Mouse (Mus musculus) myocyte (in vitro differentiated cells): ENCODE results near the gene Car5a. TPM values are rescaled to one million over a fixed set of nuclear protein-coding genes. Genes with fewer than 3 reads are reported as not detected.

Experiments
- H3K27me3 ChIP-seq: one replicate; pipeline ENCODE4 v1.6.1; 2011; ENCODE audit not compliant: control insufficient read depth, insufficient read depth, insufficient read length
- H3K36me3 ChIP-seq: one replicate; pipeline ENCODE4 v1.6.1; 2011; ENCODE audit not compliant: control insufficient read depth, insufficient read depth
- H3K4me2 ChIP-seq: one replicate; pipeline ENCODE4 v1.6.1; 2011; ENCODE audit warnings: low read depth, control low read depth
- H3K4me3 ChIP-seq: one replicate; pipeline ENCODE4 v1.5.1; 2011; ENCODE audit warnings: mild to moderate bottlenecking, control low read depth, moderate library complexity
- H3K79me2 ChIP-seq: one replicate; pipeline ENCODE4 v1.6.1; 2011; ENCODE audit not compliant: control insufficient read depth, insufficient read depth
- H3ac ChIP-seq: one replicate; pipeline ENCODE4 v1.6.1; 2011; ENCODE audit not compliant: control insufficient read depth, insufficient read length
- CEBPB ChIP-seq: IDR thresholded peaks from 2 replicates; pipeline ENCODE4 v1.6.1; 2011; ENCODE audit warnings: mild to moderate bottlenecking, moderate library complexity; ENCODE audit not compliant: poor library complexity, insufficient read depth, severe bottlenecking
- E2F4 ChIP-seq: IDR thresholded peaks from one replicate; pipeline ENCODE4 v1.6.1; 2011; ENCODE audit warnings: mild to moderate bottlenecking, control low read depth, moderate library complexity; ENCODE audit not compliant: insufficient read depth
- MAX ChIP-seq: IDR thresholded peaks from one replicate; pipeline ENCODE4 v1.6.1; 2011; ENCODE audit warnings: low read depth, mild to moderate bottlenecking, control low read depth
- MYOD1 ChIP-seq, 3 experiments: IDR thresholded peaks; one replicate each; pipeline ENCODE4 v1.6.1; 2011; ENCODE audit warnings: control low read depth in 2 of 3, low read depth in 2 of 3, mild to moderate bottlenecking in 2 of 3, moderate library complexity in 1 of 3; ENCODE audit not compliant: insufficient read length in 2 of 3, control insufficient read depth in 1 of 3
- MYOG ChIP-seq, 3 experiments: IDR thresholded peaks; one replicate each; pipeline ENCODE4 v1.6.1; 2011; ENCODE audit warnings: control low read depth in 2 of 3, low read depth in 2 of 3, mild to moderate bottlenecking in 2 of 3; ENCODE audit not compliant: insufficient read length in 2 of 3, control insufficient read depth in 1 of 3, insufficient read depth in 1 of 3
- POLR2A ChIP-seq: IDR thresholded peaks from one replicate; pipeline ENCODE4 v1.6.1; 2011; ENCODE audit warnings: low read depth, mild to moderate bottlenecking, control low read depth, moderate library complexity; ENCODE audit not compliant: insufficient read length
- POLR2AphosphoS2 ChIP-seq: IDR thresholded peaks from one replicate; pipeline ENCODE4 v1.6.1; 2011; ENCODE audit warnings: low read depth, control low read depth; ENCODE audit not compliant: insufficient read length
- REST ChIP-seq: IDR thresholded peaks from one replicate; pipeline ENCODE4 v1.6.1; 2011; ENCODE audit warnings: mild to moderate bottlenecking, control low read depth, moderate library complexity; ENCODE audit not compliant: insufficient read depth, insufficient read length
- SRF ChIP-seq: IDR thresholded peaks from one replicate; pipeline ENCODE4 v1.6.1; 2011; ENCODE audit warnings: low read depth; ENCODE audit not compliant: control insufficient read depth, insufficient read length
- TCF12 ChIP-seq: IDR thresholded peaks from one replicate; pipeline ENCODE4 v1.6.1; 2011; ENCODE audit warnings: mild to moderate bottlenecking, control low read depth; ENCODE audit not compliant: poor library complexity, insufficient read depth, severe bottlenecking
- TCF3 ChIP-seq: IDR thresholded peaks from one replicate; pipeline ENCODE4 v1.6.1; 2011; ENCODE audit warnings: low read depth, control low read depth; ENCODE audit not compliant: insufficient read length
- USF1 ChIP-seq: IDR thresholded peaks from one replicate; pipeline ENCODE4 v1.6.1; 2011; ENCODE audit warnings: low read depth, mild to moderate bottlenecking, control low read depth, moderate library complexity
- polyA plus RNA-seq: library from polyadenylated mRNA; unstranded; fragments of >200 nt; fragmentation: generic; extraction: Trizol; gene quantifications from one replicate; pipeline ENCODE4 v1.2.1, GENCODE M21; 2012; ENCODE audit warnings: missing spikeins

The Car5a gene
- polyA plus RNA-seq, 1 experiment, result not detected

GRCm38 (mm10) chr8:121958395-121958794 is 13.7 kb upstream of the Car5a start:
- Histone ChIP-seq H3K4me2 (no peak overlapping the region), H3K27me3 (no peaks in the 10 kb centered on the region), H3K79me2 (peaks cover 54% of the 10 kb centered on the region), H3K4me3 (no peak overlapping the region), H3K36me3 (no peaks in the 10 kb centered on the region), H3ac (no peak overlapping the region)
- no peak for TF ChIP-seq MYOG (IDR thresholded peaks at IDR 0.05; ENCODE audit: control insufficient read depth in 1 of 3, insufficient read depth in 1 of 3, insufficient read length in 2 of 3, low read depth in 2 of 3)
- no peak for TF ChIP-seq CEBPB
- TF ChIP-seq REST, result no peak
- TF ChIP-seq TCF3, result no peak
- no peak for TF ChIP-seq MAX
- TF ChIP-seq POLR2A, result no peak

DNA sequence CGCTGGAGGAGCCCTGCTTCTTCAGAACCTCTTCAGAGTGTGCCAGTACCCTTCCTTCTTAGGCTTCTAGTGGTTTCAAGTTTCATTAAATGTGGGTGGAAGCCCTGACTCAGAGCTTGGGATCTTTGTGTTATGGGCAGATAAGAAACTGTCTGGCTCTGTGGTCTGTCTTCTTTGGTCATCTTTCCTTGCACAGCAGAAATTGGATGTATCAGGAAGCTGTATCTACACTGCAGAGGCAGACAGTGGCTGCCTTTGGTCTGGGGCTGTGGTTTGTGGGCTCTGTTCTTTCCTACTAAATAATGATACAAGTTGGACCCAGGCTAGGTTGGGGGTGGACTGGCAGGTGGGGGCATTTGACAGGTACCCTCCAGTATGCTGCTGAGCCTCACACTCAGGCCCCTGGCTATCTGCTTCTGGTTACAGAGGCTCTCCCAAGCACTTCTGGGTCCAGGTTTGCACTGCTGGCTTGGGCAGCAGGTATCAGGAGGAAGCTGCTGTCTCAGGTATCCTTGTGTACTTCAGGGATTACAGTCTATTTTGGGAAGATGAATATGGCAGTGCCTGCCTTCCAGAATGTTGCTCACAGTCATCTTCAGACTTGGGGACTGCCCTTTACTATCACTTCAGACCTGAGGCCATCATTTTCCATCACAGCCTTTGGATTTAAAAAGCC is 11.3 kb upstream of the Car5a start:
- TF ChIP-seq POLR2AphosphoS2 (peak; percentile 55), MYOD1 (IDR thresholded peaks at IDR 0.05; ENCODE audit: control insufficient read depth in 1 of 3, insufficient read length in 2 of 3, low read depth in 2 of 3) (peak in 1 of 3 experiments; percentile 15), SRF (no peak), TCF12 (no peak)
- Histone ChIP-seq H3K36me3 (no peaks in the 10 kb centered on the region), H3K4me3 (no peak overlapping the region), H3K27me3 (no peaks in the 10 kb centered on the region), H3K4me2 (peak overlapping the region; percentile 81), H3K79me2 (peaks cover 68% of the 10 kb centered on the region), H3ac (no peak overlapping the region)

DNA sequence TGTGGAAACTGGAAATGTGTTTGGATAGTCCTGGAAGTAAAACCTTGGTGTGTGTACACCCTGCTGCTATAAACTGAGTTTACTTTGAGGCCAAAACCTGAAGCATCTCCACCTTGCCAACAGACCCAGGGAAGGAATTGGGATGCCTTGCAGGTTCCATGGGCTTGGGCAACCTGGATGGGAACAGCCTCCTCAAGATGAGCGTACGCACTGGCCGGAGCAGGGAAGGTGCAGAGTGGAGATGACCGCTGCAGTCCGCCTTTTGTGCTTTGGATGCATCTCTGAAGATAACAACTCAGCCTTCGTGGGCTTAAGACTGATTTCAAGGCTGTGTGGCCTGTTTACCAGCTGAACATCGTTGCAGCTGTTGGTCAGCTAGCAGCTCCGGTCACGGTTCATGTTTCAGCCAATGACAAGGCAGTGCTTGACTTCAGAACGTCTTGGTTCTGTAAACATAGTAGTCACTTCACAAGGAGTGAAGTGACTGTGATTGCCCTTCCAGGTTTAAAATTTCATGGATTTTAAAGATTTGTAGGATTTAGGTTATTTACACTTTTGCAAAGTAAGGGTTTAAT is 10.4 kb upstream of the Car5a start:
- TF ChIP-seq TCF3 (no peak), E2F4 (no peak), MYOG (IDR thresholded peaks at IDR 0.05; ENCODE audit: control insufficient read depth in 1 of 3, insufficient read depth in 1 of 3, insufficient read length in 2 of 3, low read depth in 2 of 3) (peak; percentile 12 to 69 (median 68)), REST (no peak), POLR2AphosphoS2 (peak; percentile 37), USF1 (no peak), MAX (no peak), MYOD1 (IDR thresholded peaks at IDR 0.05; ENCODE audit: control insufficient read depth in 1 of 3, insufficient read length in 2 of 3, low read depth in 2 of 3) (peak in 2 of 3 experiments; percentile 78 to 80), TCF12 (no peak)
- Histone ChIP-seq H3K27me3 (no peaks in the 10 kb centered on the region), H3K4me3 (no peak overlapping the region), H3K79me2 (peaks cover 69% of the 10 kb centered on the region), H3K36me3 (no peaks in the 10 kb centered on the region), H3ac (no peak overlapping the region), H3K4me2 (peak overlapping the region; percentile 81)

DNA sequence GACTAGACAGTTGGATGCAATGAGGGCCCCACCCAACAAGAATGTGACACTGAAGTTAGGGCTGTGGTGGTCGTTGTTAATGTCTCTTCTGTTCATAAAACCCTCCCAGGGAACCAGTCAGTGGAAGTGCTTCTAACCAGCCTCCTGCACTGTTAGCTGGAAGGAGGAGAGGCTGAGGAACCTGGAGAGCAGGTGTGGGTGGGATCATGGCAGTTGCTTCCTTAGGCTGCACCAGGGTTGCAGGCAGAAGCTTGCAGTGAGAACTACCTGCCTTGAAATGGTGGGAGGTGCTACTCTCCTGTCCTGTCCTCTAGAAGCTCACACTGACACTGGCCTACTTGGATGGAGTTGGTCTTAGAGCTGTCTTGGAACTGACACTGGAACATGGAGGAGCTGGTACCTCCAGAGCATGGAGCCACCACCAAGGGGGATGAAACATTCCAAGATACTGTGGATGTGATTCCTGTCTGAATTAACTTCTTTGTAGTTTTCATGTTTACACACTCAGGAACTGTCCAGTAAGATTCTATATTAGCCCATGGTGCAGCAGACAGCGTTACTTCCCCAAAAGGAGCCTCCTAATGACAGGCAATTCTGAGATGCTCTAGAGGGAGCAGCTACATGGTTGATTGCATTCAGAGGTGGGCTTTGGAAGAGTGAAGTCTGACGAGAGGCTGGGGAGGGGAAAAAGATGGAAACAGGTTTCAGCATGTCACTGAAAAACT is 9.3 kb upstream of the Car5a start:
- H3K79me2 ChIP-seq, result peaks cover 59% of the 10 kb centered on the region
- no peaks in the 10 kb centered on the region for H3K27me3 ChIP-seq
- H3K4me2 ChIP-seq, result no peak overlapping the region
- H3K4me3 ChIP-seq, result no peak overlapping the region
- H3K36me3 ChIP-seq, result no peaks in the 10 kb centered on the region
- no peak overlapping the region for H3ac ChIP-seq
- TF ChIP-seq USF1 (no peak), POLR2AphosphoS2 (peak; percentile 64)

- H3K27me3 ChIP-seq, result no peaks in the 10 kb centered on the region
- H3K79me2 ChIP-seq, result peaks cover 47% of the 10 kb centered on the region
- H3K4me2 ChIP-seq, result peak overlapping the region; percentile 76
- no peak for TF ChIP-seq MYOG (IDR thresholded peaks at IDR 0.05; ENCODE audit: control insufficient read depth in 1 of 3, insufficient read depth in 1 of 3, insufficient read length in 2 of 3, low read depth in 2 of 3)
- TF ChIP-seq MYOD1 (IDR thresholded peaks at IDR 0.05; ENCODE audit: control insufficient read depth in 1 of 3, insufficient read length in 2 of 3, low read depth in 2 of 3), result no peak
- TF ChIP-seq POLR2A, result no peak
- TF ChIP-seq POLR2AphosphoS2, result peak; percentile 29
- no peak for TF ChIP-seq TCF12
- no peak for TF ChIP-seq MAX
- no peak overlapping the region for H3ac ChIP-seq
- H3K4me3 ChIP-seq, result no peak overlapping the region
- no peaks in the 10 kb centered on the region for H3K36me3 ChIP-seq
Observed at GRCm38 (mm10) chr8:121952800-121953199, 8.1 kb upstream of the Car5a start.
